Mouse (Mus musculus): ENCODE results near the gene Arl4d. TPM values are rescaled to one million over a fixed set of nuclear protein-coding genes. Genes with fewer than 3 reads are reported as not detected.
A peak's percentile ranks its signal among the peaks of the same experiment; 100 is the strongest.
"Not testable (repeated sequence)": the region's sequence is repeated elsewhere in the genome, so short reads cannot be mapped to it uniquely, and the experiment has no call there.

Arl4d gene
- polyA plus RNA-seq, 1 experiment from 2014 or later = 9.4 TPM

GRCm38 (mm10) chr11:101657886-101658750, 7.2 kb upstream of the Arl4d start:
- Histone ChIP-seq H3K4me3 (ENCODE audit: low read depth, low read length) (peak overlapping the region; percentile 34), H3K9ac (ENCODE audit: low read depth, low read length) (peak overlapping the region; percentile 84), H3K4me2 (peak overlapping the region; percentile 59), H3K27ac (ENCODE audit: low read depth, low read length) (peak overlapping the region; percentile 96)
- not testable (repeated sequence) for H3K4me1 ChIP-seq (ENCODE audit: control insufficient read depth, insufficient read depth, low read length); H3K9me3 ChIP-seq (replicated peaks; ENCODE audit: control insufficient read depth, low read length); H3K36me3 ChIP-seq (ENCODE audit: control insufficient read depth, insufficient read depth, low read length); H3K27me3 ChIP-seq (ENCODE audit: control insufficient read depth, insufficient read depth, low read length)
- under 1% methylated on average over 38 of the region's 40 CpGs for WGBS (ENCODE audit: insufficient replicate concordance)
- peak; percentile 87 for ATAC-seq (replicated peaks; ENCODE audit: insufficient number of reproducible peaks, low FRiP score, low TSS enrichment)

DNA sequence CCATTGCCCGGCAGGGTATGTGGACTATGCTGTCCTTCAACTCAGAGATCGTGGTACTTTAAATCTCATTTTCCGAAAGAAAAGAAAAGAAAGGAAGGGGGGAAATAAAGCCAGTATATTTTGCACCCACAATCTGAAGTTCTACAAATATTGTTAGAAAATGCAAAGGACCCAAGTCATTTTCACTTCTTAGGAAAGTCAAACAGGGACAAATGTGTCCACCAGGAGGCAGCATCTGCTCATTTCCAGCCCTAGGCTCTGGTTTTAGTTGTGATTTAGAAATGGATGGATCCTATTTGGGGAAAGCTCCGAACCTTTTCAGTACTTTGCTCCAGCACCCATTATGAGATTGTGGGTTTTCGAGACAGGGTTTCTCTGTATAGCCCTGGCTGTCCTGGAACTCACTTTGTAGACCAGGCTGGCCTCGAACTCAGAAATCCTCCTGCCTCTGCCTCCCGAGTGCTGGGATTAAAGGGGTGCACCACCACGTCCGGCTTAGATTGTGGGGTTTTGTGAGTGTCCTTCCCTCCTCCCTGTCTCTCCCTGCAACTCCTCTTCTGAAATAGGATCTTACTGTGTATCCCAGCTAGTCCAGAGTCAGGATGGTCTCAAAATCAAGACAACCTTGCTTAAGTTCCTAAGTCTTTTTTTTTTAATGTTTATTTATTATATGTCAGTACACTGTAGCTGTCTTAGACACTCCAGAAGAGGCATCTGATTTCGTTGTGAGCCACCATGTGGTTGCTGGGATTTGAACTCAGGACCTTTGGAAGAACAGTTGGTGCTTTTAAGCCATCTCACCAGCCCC, 6.4 kb upstream of the Arl4d start:
- WGBS (ENCODE audit: insufficient replicate concordance) = 34% methylated on average over 10 of the region's 10 CpGs
- H3K27me3 ChIP-seq (ENCODE audit: control insufficient read depth, insufficient read depth, low read length) = no peaks in the 10 kb centered on the region
- no peaks in the 10 kb centered on the region for H3K36me3 ChIP-seq (ENCODE audit: control insufficient read depth, insufficient read depth, low read length)
- no peak overlapping the region for H3K9ac ChIP-seq (ENCODE audit: low read depth, low read length)
- H3K4me3 ChIP-seq (ENCODE audit: low read depth, low read length) = no peak overlapping the region
- H3K27ac ChIP-seq (ENCODE audit: low read depth, low read length) = peak overlapping the region; percentile 73; the same call in 1 of the 2 replicates
- H3K9me3 ChIP-seq (replicated peaks; ENCODE audit: control insufficient read depth, low read length) = no peaks in the 10 kb centered on the region
- no peak overlapping the region for H3K4me2 ChIP-seq
- peaks cover 12% of the 10 kb centered on the region for H3K4me1 ChIP-seq (ENCODE audit: control insufficient read depth, insufficient read depth, low read length)
- no peak for ATAC-seq (replicated peaks; ENCODE audit: insufficient number of reproducible peaks, low FRiP score, low TSS enrichment)

GRCm38 (mm10) chr11:101661191-101661590, 4.2 kb upstream of the Arl4d start:
- Histone ChIP-seq H3K27ac (ENCODE audit: low read depth, low read length) (no peak overlapping the region), H3K4me2 (no peak overlapping the region), H3K27me3 (ENCODE audit: control insufficient read depth, insufficient read depth, low read length) (no peaks in the 10 kb centered on the region), H3K9ac (ENCODE audit: low read depth, low read length) (0 out of 2 replicates have a peak overlapping the region, but pooled peaks have one; percentile 10), H3K4me1 (ENCODE audit: control insufficient read depth, insufficient read depth, low read length) (peaks cover 12% of the 10 kb centered on the region), H3K9me3 (replicated peaks; ENCODE audit: control insufficient read depth, low read length) (no peaks in the 10 kb centered on the region), H3K36me3 (ENCODE audit: control insufficient read depth, insufficient read depth, low read length) (no peaks in the 10 kb centered on the region), H3K4me3 (ENCODE audit: low read depth, low read length) (no peak overlapping the region)
- ATAC-seq (replicated peaks; ENCODE audit: insufficient number of reproducible peaks, low FRiP score, low TSS enrichment) = no peak
- 55% methylated on average over 7 of the region's 7 CpGs for whole genome bisulfite sequencing (ENCODE audit: insufficient replicate concordance)

DNA sequence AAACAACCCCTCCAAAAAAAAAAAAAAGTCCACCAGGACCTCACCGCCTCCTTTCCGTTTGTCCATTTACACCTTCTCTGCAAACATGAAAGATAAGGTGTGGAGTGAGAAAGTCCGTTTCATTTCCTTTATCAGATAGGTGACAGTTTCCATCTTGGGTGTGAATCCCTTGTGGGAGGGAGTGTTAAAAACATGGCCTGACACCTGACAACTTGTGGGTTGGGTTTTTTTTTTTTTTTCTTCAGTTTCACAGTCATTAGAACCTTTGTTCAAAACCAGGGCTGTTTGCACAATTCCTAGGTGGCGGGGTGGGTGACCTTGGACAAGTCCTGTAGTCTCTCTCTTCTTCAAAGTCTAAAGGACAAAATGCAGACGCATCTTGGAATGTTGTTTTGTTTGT, 3.6 kb upstream of the Arl4d start:
- 21% methylated on average over 5 of the region's 5 CpGs for WGBS (ENCODE audit: insufficient replicate concordance)
- ATAC-seq (replicated peaks; ENCODE audit: insufficient number of reproducible peaks, low FRiP score, low TSS enrichment) = no peak

GRCm38 (mm10) chr11:101663229-101664027, 1.9 kb upstream of the Arl4d start:
- Histone ChIP-seq H3K4me1 (ENCODE audit: control insufficient read depth, insufficient read depth, low read length) (peaks cover 25% of the 10 kb centered on the region), H3K4me3 (ENCODE audit: low read depth, low read length) (no peak overlapping the region), H3K4me2 (no peak overlapping the region), H3K27ac (ENCODE audit: low read depth, low read length) (no peak overlapping the region), H3K9me3 (replicated peaks; ENCODE audit: control insufficient read depth, low read length) (no peaks in the 10 kb centered on the region), H3K36me3 (ENCODE audit: control insufficient read depth, insufficient read depth, low read length) (no peaks in the 10 kb centered on the region), H3K9ac (ENCODE audit: low read depth, low read length) (peak overlapping the region; percentile 22), H3K27me3 (ENCODE audit: control insufficient read depth, insufficient read depth, low read length) (no peaks in the 10 kb centered on the region)
- WGBS (ENCODE audit: insufficient replicate concordance) = 34% methylated on average over 11 of the region's 11 CpGs
- no peak for ATAC-seq (replicated peaks; ENCODE audit: insufficient number of reproducible peaks, low FRiP score, low TSS enrichment)

More for the DNA sequence above, 3.6 kb upstream of the Arl4d start:
- Histone ChIP-seq H3K36me3 (ENCODE audit: control insufficient read depth, insufficient read depth, low read length) (no peaks in the 10 kb centered on the region), H3K27me3 (ENCODE audit: control insufficient read depth, insufficient read depth, low read length) (no peaks in the 10 kb centered on the region), H3K4me2 (no peak overlapping the region), H3K4me1 (ENCODE audit: control insufficient read depth, insufficient read depth, low read length) (peaks cover 17% of the 10 kb centered on the region), H3K4me3 (ENCODE audit: low read depth, low read length) (no peak overlapping the region), H3K9ac (ENCODE audit: low read depth, low read length) (no peak overlapping the region), H3K9me3 (replicated peaks; ENCODE audit: control insufficient read depth, low read length) (no peaks in the 10 kb centered on the region), H3K27ac (ENCODE audit: low read depth, low read length) (no peak overlapping the region)

DNA sequence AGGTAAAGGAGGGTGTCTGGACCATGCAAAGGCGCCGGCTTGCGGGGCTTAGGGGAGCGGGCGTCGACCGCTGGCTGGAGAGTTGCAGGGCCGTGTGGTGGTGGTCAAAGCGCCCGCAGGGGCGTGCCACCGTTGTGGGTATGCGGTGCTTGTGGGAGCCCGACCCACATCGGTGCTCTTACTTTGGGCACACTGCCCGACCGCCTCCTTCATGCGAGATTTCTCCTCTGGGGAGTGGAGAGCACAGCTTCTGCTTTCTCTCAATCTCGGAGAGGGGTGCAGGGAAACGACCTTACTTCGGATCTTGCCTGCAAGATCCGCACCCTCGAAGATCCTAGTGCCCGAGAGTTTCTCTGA, 273 bp downstream of the Arl4d start:
- Histone ChIP-seq H3K9ac (ENCODE audit: low read depth, low read length) (peak overlapping the region; percentile 82), H3K36me3 (ENCODE audit: control insufficient read depth, insufficient read depth, low read length) (no peaks in the 10 kb centered on the region), H3K4me2 (peak overlapping the region; percentile 93), H3K9me3 (replicated peaks; ENCODE audit: control insufficient read depth, low read length) (no peaks in the 10 kb centered on the region), H3K27me3 (ENCODE audit: control insufficient read depth, insufficient read depth, low read length) (no peaks in the 10 kb centered on the region), H3K27ac (ENCODE audit: low read depth, low read length) (peak overlapping the region; percentile 57; the same call in 1 of the 2 replicates), H3K4me1 (ENCODE audit: control insufficient read depth, insufficient read depth, low read length) (peaks cover 41% of the 10 kb centered on the region), H3K4me3 (ENCODE audit: low read depth, low read length) (peak overlapping the region; percentile 68)
- WGBS (ENCODE audit: insufficient replicate concordance) = under 1% methylated on average over 24 of the region's 24 CpGs
- ATAC-seq (replicated peaks; ENCODE audit: insufficient number of reproducible peaks, low FRiP score, low TSS enrichment) = no peak; the same call in 1 of the 2 replicates

- H3K9me3 ChIP-seq (replicated peaks; ENCODE audit: control insufficient read depth, low read length) = no peaks in the 10 kb centered on the region
- peak overlapping the region; percentile 93 for H3K4me2 ChIP-seq
- no peaks in the 10 kb centered on the region for H3K36me3 ChIP-seq (ENCODE audit: control insufficient read depth, insufficient read depth, low read length)
- 0 out of 2 replicates have a peak overlapping the region, but pooled peaks have one; percentile 22 for H3K27ac ChIP-seq (ENCODE audit: low read depth, low read length)
- H3K9ac ChIP-seq (ENCODE audit: low read depth, low read length) = peak overlapping the region; percentile 46
- peak overlapping the region; percentile 68 for H3K4me3 ChIP-seq (ENCODE audit: low read depth, low read length)
- no peak for ATAC-seq (replicated peaks; ENCODE audit: insufficient number of reproducible peaks, low FRiP score, low TSS enrichment)
- H3K27me3 ChIP-seq (ENCODE audit: control insufficient read depth, insufficient read depth, low read length) = no peaks in the 10 kb centered on the region
- H3K4me1 ChIP-seq (ENCODE audit: control insufficient read depth, insufficient read depth, low read length) = peaks cover 41% of the 10 kb centered on the region
- 62% methylated on average over 28 of the region's 28 CpGs for WGBS (ENCODE audit: insufficient replicate concordance)
These were observed 1.4 kb downstream of the Arl4d start for GRCm38 (mm10) chr11:101666626-101667345.

All from heart, embryonic 11.5 days (tissue).